Mouse (Mus musculus): ENCODE results near the gene Rad18.

GRCm38 (mm10) chr6:112735054-112735453, 38.6 kb upstream of the Rad18 start:
- TF ChIP-seq CTCF (IDR thresholded peaks at IDR 0.05; ENCODE audit: low read depth) (no peak), EP300 (IDR thresholded peaks at IDR 0.05; ENCODE audit: low read depth) (no peak)

Measured in liver, embryonic 14.5 days (tissue).